Mouse (Mus musculus) G1E-ER4 (cell line): ENCODE measurements around the gene Polr3g. TPM values are rescaled to one million over a fixed set of nuclear protein-coding genes. Genes with fewer than 3 reads are reported as not detected.

Source experiments
- GATA1 ChIP-seq: IDR thresholded peaks from one replicate; pipeline ENCODE4 v1.8.0; 2012; ENCODE audit warnings: low read length, inconsistent platforms
- polyA plus RNA-seq: library from polyadenylated mRNA; stranded (reverse); fragments of >175 nt; gene quantifications from 2 replicates; pipeline ENCODE4 v1.2.3, GENCODE M21; 2012

Polr3g gene
- polyA plus RNA-seq, 1 experiment: 1.6 TPM

DNA sequence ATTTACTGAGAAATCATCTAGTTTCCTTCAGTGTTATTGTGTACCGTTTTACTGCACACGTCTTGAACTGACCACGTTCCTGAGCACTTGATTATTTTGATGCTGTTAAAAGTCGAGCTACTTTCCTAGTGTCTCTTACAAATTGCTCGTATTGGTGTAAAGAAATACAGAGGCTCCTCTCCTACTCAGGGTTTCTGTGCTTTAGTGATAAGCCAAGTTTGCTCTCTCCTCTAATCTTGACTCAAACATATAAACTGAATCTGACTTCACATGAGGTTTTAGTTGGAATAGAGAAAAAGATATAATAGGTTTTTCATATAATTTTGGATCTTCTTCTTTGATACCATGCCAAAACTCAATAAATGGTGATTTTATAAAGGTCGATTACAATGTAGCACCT lies 64.5 kb downstream of the Polr3g start:
- TF ChIP-seq GATA1: no peak

DNA sequence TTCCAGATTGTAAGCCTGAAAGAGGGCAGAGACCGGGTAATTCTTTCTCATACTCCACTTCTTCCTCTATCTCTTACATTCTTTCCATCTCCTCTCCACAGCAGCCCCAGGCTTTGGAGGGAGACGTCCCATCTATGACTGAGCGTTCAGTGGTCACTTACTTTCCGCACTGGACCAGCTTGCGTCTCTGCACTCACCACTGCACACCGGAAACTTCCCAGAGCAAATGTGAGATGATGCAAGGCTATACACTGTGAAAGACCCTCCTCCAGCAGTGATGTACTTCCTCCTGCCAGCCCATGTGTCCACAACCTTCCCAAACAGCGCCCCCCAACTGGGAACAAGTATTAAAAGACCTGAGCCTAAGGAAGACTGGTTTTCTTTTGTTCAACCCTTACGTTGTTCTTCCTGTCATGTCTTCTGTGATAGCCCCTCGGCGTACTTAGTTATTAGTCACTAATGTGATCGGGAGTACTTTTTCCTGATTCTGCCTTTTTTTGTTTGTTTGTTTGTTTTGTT lies 66.7 kb downstream of the Polr3g start:
- TF ChIP-seq GATA1: no peak

DNA sequence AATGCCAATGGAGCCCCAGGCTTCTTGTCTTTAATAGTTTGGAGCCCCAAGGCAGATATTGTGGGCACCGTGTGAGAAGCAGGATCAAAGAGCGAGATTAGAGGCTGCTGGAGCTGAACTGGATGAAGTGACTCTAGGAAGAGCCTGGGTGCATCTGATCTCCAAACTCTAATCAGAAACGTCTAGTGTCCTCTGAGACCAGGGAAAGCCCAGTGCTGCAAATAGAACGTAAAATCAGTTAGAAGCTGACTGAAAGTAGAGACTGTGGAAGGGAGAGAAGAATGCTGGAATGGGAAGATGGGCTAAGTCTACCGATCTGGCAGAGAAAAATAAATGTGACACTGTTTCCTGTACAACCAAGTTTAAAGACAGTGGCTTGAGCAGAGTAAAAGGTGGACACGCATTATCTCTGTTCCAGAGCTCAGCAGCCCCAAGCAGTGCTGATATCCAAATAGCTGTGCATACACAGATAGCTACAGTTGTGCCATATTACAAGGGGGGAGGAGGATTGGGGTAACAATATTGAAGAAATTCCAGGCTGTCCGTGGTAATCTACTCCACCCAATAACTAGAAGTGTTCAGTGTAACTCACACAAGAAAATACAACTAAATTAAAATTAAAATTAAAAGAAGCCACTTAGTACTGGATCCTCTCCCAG lies 68.2 kb downstream of the Polr3g start:
- TF ChIP-seq GATA1: peak; percentile 53

DNA sequence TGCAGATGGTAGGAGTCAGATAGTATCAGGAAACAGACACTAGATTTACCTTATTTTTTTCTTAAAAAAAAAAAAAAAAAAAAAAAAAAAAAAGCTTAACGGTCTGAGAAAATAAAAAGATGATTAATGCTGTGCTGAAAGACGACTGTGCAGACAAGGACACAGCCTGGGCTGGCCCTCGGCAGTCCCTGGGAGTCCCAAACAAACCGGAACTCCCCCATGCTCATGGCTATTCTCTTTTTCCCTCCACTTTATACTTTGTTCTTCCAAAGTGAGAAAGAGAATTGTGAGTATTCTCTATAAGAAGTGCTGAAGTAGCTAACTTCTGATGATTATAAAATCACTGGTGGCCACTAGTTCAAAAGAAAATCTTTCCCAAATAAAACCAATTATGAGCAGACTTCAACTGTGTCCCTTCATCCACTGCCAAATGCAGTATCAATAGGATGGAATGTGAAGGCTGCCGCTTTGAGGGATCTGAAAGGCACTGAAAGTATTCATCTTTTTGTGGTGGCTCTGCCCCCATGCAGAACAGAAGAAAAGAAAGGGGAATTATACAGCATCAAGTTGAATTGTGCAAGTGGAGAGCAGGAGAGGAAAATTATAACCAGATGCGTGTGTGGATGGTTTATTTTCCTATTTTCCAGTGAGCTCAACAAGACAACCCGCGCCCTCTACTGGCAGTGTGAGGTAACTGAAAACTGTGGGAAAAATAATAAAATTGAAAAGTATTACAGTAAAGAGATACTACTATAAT lies 69.3 kb downstream of the Polr3g start:
- TF ChIP-seq GATA1: no peak

DNA sequence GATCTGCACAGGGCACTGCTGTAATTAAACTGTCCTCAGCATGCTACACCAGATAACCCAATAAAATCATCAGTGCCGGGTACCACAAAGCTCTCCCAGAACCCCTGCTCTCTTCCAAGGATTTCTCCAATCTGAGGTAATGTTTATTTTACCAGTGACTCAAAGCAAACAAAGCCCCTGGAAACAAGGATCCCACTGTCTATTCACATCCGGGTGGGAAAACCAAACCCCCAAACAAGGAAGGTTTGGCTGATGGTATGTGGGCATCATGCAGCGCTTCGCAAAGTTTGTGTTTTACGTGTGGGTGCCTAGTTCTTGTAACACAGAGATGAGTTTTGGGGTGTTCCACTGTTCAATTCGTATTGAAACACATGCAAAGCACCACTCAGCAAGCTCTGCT lies 69.9 kb downstream of the Polr3g start:
- TF ChIP-seq GATA1: no peak

DNA sequence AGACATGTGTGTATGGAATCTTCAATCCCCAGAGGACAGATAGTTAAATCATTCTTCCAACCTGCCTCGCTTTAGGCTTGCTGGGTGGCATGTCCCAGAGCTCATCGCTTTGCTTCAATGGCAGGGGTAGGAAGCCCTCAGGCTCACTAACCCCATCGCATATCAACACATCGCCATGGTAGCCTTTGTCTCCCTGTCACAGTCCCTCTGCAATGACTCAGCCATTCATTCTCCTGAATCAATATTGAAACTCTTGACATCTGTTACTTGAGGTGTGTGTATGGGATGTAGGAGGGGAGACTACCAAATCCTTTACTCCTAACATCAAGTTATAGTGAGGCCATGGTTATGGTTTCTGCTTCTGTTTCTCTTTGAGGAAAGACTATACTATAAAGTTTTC lies 71.2 kb downstream of the Polr3g start:
- TF ChIP-seq GATA1: no peak

DNA sequence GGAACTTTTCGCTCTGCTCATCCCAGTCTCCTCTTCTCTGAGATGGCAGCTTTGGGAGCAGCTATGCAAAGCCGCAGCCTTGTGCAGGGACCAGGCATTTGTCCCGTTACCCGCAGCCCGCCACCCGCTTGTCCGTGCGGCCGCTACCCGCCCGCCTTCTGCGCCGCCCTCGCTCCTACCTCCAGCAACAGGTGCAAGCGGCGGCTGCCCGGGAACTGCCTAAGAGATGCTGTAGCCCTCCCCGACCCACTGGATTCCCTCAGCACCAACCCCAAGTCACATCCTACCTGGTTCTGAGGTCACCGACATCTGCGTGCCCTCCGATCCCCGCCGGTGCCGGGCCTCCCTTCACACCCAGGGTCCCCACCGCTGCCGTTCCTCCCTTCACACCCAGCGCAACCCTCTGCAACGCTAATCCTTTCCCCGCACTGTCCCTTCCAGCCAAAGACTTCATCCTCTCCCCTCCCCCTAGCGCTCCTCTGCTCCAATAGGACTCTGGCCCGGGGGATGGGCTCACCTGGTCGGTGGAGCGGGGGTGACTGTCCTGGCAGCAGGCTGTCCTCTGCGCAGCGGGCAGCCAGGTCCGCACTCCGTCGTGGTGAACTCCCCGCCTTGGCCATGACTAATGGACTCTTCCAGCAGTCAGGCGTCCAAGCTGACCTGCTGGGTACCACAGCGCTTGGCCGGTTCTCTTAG lies 77.9 kb downstream of the Polr3g start, which contains the start of gene Adgrv1:
Gene Adgrv1 (minus strand): TSS at position 435 of the 696 bp plus-strand sequence.
- TF ChIP-seq GATA1: no peak

DNA sequence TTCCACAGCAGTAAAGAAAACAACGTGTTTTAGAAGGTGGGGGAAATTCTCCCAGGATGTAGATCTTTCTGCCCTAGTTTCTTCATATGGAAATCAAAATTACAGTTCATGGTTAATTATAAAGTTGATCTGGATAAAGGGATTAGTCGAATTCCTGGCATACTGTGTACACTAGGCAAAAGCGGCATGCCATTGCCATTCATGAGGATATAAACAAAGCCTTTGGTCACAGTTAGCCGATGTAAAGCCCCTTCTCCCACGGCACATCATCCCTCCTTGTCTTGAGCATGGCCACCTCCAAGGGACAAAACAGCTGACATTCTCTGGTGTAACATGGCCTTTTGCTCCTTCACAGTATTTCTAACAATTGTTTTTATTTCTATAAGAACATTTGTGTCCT lies 80.2 kb downstream of the Polr3g start:
- no peak for TF ChIP-seq GATA1

DNA sequence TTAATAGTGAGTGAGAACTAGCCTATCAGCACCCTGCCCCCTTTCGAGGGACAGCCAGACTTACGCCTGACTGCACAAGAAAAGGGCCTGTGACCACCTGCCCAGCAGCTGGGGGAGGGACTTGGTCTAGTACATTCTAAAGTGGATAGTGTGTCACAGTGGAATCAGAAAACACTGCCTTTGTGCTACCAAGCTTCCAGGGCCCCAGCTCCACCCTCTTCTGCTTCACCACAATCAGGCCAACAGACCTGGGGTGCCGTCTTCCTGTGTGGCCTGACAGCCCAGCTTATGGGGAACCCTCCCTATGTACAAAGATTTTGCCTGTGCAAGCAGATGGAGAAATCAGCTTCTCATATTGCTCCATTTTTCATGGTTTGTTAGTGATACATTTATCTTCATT lies 81.4 kb downstream of the Polr3g start:
- TF ChIP-seq GATA1: no peak

DNA sequence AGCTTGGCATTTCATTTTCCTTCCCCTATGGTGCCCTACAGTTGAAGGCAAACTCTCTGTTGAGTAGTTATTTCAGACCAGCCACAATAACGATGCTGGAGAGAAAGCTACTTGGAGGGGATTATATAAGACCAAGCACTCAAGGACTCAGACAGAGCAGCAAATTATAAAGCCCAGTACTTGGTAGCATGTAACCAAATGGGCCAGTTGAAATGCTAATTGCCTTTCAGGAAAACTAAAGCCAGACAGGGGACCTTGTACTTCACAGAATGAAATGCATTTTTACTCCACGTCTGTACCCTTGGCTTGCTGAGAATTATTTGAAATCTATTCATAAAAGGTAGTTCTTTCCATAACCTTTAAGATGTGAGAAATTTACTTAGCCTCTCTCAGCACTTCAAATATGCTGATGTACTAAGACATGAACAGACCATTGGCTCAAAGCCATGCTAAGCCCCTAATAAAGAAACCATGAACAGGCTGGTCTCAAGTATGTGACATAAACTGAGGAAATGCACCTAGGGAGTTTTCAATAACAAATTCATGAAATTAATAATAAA lies 82.1 kb downstream of the Polr3g start:
- TF ChIP-seq GATA1: no peak

Other genes starting within 250 kb of the Polr3g start
- not detected in 2 replicates for gene Adgrv1, start 77.9 kb downstream of the Polr3g start, polyA plus RNA-seq
- gene Lysmd3, start 53.4 kb downstream of the Polr3g start, polyA plus RNA-seq: 3.3 and 4.3 TPM in 2 replicates
- gene Mblac2, start 328 bp upstream of the Polr3g start, polyA plus RNA-seq: 1.0 and 1.7 TPM in 2 replicates
- gene Cetn3, start 72.1 kb upstream of the Polr3g start, polyA plus RNA-seq: 4.5 and 6.5 TPM in 2 replicates